Mouse (Mus musculus) brain, embryonic 14.5 days (tissue): ENCODE results near the gene Zfp652.
"Not testable (repeated sequence)": the region's sequence is repeated elsewhere in the genome, so short reads cannot be mapped to it uniquely, and the experiment has no call there.

Experiments used
- CTCF ChIP-seq: fragments of 200-500 bp; IDR thresholded peaks from 2 replicates; pipeline ENCODE4 v1.5.1; 2012; ENCODE audit warnings: inconsistent platforms, mild to moderate bottlenecking, moderate library complexity, borderline replicate concordance; ENCODE audit not compliant: insufficient read depth, insufficient read length; ENCODE audit errors: extremely low read depth
- POLR2A ChIP-seq: fragments of 200-500 bp; IDR thresholded peaks from 2 replicates; pipeline ENCODE4 v1.6.1; 2012; ENCODE audit warnings: mild to moderate bottlenecking, inconsistent platforms, borderline replicate concordance; ENCODE audit not compliant: poor library complexity, insufficient read depth, insufficient read length, severe bottlenecking; ENCODE audit errors: extremely low read depth

GRCm38 (mm10) chr11:95668086-95668485 lies 44.4 kb upstream of the Zfp652 start:
- not testable (repeated sequence) for TF ChIP-seq CTCF, POLR2A
